Mouse (Mus musculus): ENCODE measurements at regions not wholly inside any gene's neighbourhood (a gene's known extent, or its start where the extent isn't known, plus 50 kb on each side); places are given as distances from the start of the nearest gene placed in this dataset.

DNA sequence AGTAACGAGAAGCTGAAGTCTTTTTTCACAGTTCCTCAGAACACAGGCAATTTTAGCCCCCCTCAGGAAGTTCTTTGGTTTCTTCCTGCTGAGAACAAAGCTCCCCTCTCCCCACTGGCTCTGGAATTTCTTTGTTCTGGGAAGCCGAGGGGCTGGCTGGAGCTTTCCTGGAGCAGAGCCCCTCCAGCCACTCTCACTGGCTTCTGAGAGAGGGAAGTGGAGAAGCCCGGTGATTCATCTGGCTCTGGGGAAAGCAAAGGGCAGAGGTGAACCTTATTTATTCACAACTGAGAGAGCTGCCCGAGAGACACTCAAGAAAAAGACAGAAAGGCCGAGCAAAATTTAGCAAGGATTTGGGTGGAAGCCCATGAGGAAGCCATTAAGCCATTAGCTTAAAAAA lies 63.9 kb downstream of the Ddx3x start:
- no peak for TF ChIP-seq CTCF (IDR thresholded peaks at IDR 0.05; ENCODE audit: control insufficient read depth, insufficient read depth, insufficient replicate concordance, low read depth, low read length)
- TF ChIP-seq POLR2A (IDR thresholded peaks at IDR 0.05; ENCODE audit: control insufficient read depth, low read depth, low read length) = no peak
